Mouse (Mus musculus): ENCODE measurements around the gene Rps6ka2. TPM values are rescaled to one million over a fixed set of nuclear protein-coding genes. Genes with fewer than 3 reads are reported as not detected.
A peak's percentile ranks its signal among the peaks of the same experiment; 100 is the strongest.
"Not testable (repeated sequence)": the region's sequence is repeated elsewhere in the genome, so short reads cannot be mapped to it uniquely, and the experiment has no call there.

Gene Rps6ka2
- polyA plus RNA-seq, 1 experiment: 0.03 TPM

GRCm38 (mm10) chr17:7165524-7165923 is 4.4 kb upstream of the Rps6ka2 start:
- Histone ChIP-seq H3K36me3 (ENCODE audit: control insufficient read depth) (no peaks in the 10 kb centered on the region), H3K27me3 (ENCODE audit: control insufficient read depth) (peaks cover 17% of the 10 kb centered on the region), H3K4me3 (replicated peaks) (no peak overlapping the region), H3K4me1 (ENCODE audit: control insufficient read depth) (peaks cover 15% of the 10 kb centered on the region), H3K9me3 (ENCODE audit: control insufficient read depth, low read length) (no peaks in the 10 kb centered on the region; the same call in 1 of the 2 replicates)
- TF ChIP-seq TAL1 (IDR thresholded peaks at IDR 0.05; ENCODE audit: low read length) (no peak), GATA1 (IDR thresholded peaks at IDR 0.05; ENCODE audit: low read length) (no peak)

- no peak for TF ChIP-seq GATA1 (IDR thresholded peaks at IDR 0.05; ENCODE audit: low read length)
- no peak for TF ChIP-seq TAL1 (IDR thresholded peaks at IDR 0.05; ENCODE audit: low read length)
- H3K9me3 ChIP-seq (ENCODE audit: control insufficient read depth, low read length): no peaks in the 10 kb centered on the region; the same call in 1 of the 2 replicates
- H3K27me3 ChIP-seq (ENCODE audit: control insufficient read depth): peaks cover 30% of the 10 kb centered on the region
- peaks cover 28% of the 10 kb centered on the region for H3K4me1 ChIP-seq (ENCODE audit: control insufficient read depth)
- peak overlapping the region; percentile 61 for H3K4me3 ChIP-seq (replicated peaks)
- no peaks in the 10 kb centered on the region for H3K36me3 ChIP-seq (ENCODE audit: control insufficient read depth)
These were observed 821 bp upstream of the Rps6ka2 start for GRCm38 (mm10) chr17:7168961-7169626.

- Histone ChIP-seq H3K36me3 (ENCODE audit: control insufficient read depth) (no peaks in the 10 kb centered on the region), H3K4me1 (ENCODE audit: control insufficient read depth) (peaks cover 28% of the 10 kb centered on the region), H3K27me3 (ENCODE audit: control insufficient read depth) (peaks cover 30% of the 10 kb centered on the region), H3K9me3 (ENCODE audit: control insufficient read depth, low read length) (no peaks in the 10 kb centered on the region; the same call in 1 of the 2 replicates), H3K4me3 (replicated peaks) (peak overlapping the region; percentile 61)
- TF ChIP-seq GATA1 (IDR thresholded peaks at IDR 0.05; ENCODE audit: low read length) (no peak), TAL1 (IDR thresholded peaks at IDR 0.05; ENCODE audit: low read length) (no peak)
These were observed 685 bp downstream of the Rps6ka2 start for GRCm38 (mm10) chr17:7170304-7171295.

- Histone ChIP-seq H3K9me3 (ENCODE audit: control insufficient read depth, low read length) (no peaks in the 10 kb centered on the region; the same call in 1 of the 2 replicates), H3K36me3 (ENCODE audit: control insufficient read depth) (no peaks in the 10 kb centered on the region), H3K27me3 (ENCODE audit: control insufficient read depth) (peaks cover 27% of the 10 kb centered on the region), H3K4me1 (ENCODE audit: control insufficient read depth) (peaks cover 28% of the 10 kb centered on the region), H3K4me3 (replicated peaks) (no peak overlapping the region)
- TF ChIP-seq TAL1 (IDR thresholded peaks at IDR 0.05; ENCODE audit: low read length) (no peak), GATA1 (IDR thresholded peaks at IDR 0.05; ENCODE audit: low read length) (no peak)
These were observed 3.6 kb downstream of the Rps6ka2 start for GRCm38 (mm10) chr17:7173331-7174028.

GRCm38 (mm10) chr17:7175293-7175692 is 5.4 kb downstream of the Rps6ka2 start:
- TF ChIP-seq TAL1 (IDR thresholded peaks at IDR 0.05; ENCODE audit: low read length) (no peak), GATA1 (IDR thresholded peaks at IDR 0.05; ENCODE audit: low read length) (no peak)
- Histone ChIP-seq H3K9me3 (ENCODE audit: control insufficient read depth, low read length) (no peaks in the 10 kb centered on the region), H3K36me3 (ENCODE audit: control insufficient read depth) (no peaks in the 10 kb centered on the region), H3K27me3 (ENCODE audit: control insufficient read depth) (peaks cover 16% of the 10 kb centered on the region), H3K4me1 (ENCODE audit: control insufficient read depth) (peaks cover 15% of the 10 kb centered on the region), H3K4me3 (replicated peaks) (no peak overlapping the region)

- H3K9me3 ChIP-seq (ENCODE audit: control insufficient read depth, low read length): no peaks in the 10 kb centered on the region
- peaks cover 10% of the 10 kb centered on the region for H3K4me1 ChIP-seq (ENCODE audit: control insufficient read depth)
- TF ChIP-seq TAL1 (IDR thresholded peaks at IDR 0.05; ENCODE audit: low read length) (no peak), GATA1 (IDR thresholded peaks at IDR 0.05; ENCODE audit: low read length) (no peak)
- no peak overlapping the region for H3K4me3 ChIP-seq (replicated peaks)
- peaks cover 5% of the 10 kb centered on the region; the same call in 1 of the 2 replicates for H3K27me3 ChIP-seq (ENCODE audit: control insufficient read depth)
- H3K36me3 ChIP-seq (ENCODE audit: control insufficient read depth): no peaks in the 10 kb centered on the region
These were observed 6.5 kb downstream of the Rps6ka2 start for GRCm38 (mm10) chr17:7176394-7176793.

- Histone ChIP-seq H3K4me1 (ENCODE audit: control insufficient read depth) (peaks cover 7% of the 10 kb centered on the region), H3K27me3 (ENCODE audit: control insufficient read depth) (no peaks in the 10 kb centered on the region), H3K36me3 (ENCODE audit: control insufficient read depth) (no peaks in the 10 kb centered on the region), H3K4me3 (replicated peaks) (no peak overlapping the region), H3K9me3 (ENCODE audit: control insufficient read depth, low read length) (no peaks in the 10 kb centered on the region)
- no peak for TF ChIP-seq GATA1 (IDR thresholded peaks at IDR 0.05; ENCODE audit: low read length)
- TF ChIP-seq TAL1 (IDR thresholded peaks at IDR 0.05; ENCODE audit: low read length): no peak
These were observed 8.3 kb downstream of the Rps6ka2 start for GRCm38 (mm10) chr17:7178196-7178595.

- no peaks in the 10 kb centered on the region for H3K4me1 ChIP-seq (ENCODE audit: control insufficient read depth)
- no peak for TF ChIP-seq TAL1 (IDR thresholded peaks at IDR 0.05; ENCODE audit: low read length)
- TF ChIP-seq GATA1 (IDR thresholded peaks at IDR 0.05; ENCODE audit: low read length): no peak
- H3K27me3 ChIP-seq (ENCODE audit: control insufficient read depth): no peaks in the 10 kb centered on the region
- H3K36me3 ChIP-seq (ENCODE audit: control insufficient read depth): no peaks in the 10 kb centered on the region
- no peaks in the 10 kb centered on the region for H3K9me3 ChIP-seq (ENCODE audit: control insufficient read depth, low read length)
- no peak overlapping the region for H3K4me3 ChIP-seq (replicated peaks)
These were observed 12.3 kb downstream of the Rps6ka2 start for GRCm38 (mm10) chr17:7182187-7182586.

GRCm38 (mm10) chr17:7187037-7187436 is 17.1 kb downstream of the Rps6ka2 start:
- H3K27me3 ChIP-seq (ENCODE audit: control insufficient read depth); H3K4me3 ChIP-seq (replicated peaks); H3K9me3 ChIP-seq (ENCODE audit: control insufficient read depth, low read length); H3K36me3 ChIP-seq (ENCODE audit: control insufficient read depth); H3K4me1 ChIP-seq (ENCODE audit: control insufficient read depth): not testable (repeated sequence)

Measured in erythroblast, embryonic 14.5 days (primary cell).